ENCODE assay signal across 10 mouse cellular contexts in the genomic region with DNA sequence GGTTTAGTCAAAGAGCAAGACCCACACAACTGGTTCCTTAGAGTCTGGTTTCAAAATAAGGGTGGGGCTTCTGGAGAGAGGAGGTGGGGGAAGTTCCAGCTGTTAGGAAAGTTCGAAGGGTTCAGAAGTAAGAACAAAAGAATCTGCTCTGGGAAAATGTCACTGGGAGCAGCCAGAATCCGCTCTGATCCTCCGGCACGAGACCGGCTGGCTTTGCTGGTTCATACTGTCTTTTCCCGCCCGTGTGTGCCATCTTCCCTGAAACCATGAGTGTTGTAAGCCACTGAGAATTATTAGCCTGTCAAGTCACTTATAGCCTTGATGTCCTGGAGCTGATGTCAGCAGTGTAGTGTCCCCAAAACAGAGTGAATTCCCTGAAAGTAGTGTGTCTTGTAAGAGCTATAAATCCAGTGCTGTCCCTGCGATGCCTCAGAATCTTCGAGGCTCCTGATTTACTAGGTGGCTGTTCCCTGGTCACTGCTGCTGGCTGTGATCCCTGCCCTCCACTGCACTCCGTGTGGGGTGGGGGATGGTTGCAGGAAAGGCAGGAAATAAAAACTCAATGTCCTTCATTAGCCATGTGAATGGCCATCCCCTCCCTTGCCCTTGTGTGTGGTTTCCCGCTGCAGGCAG. TPM values are rescaled to one million over a fixed set of nuclear protein-coding genes. Genes with fewer than 3 reads are reported as not detected.
DNase-seq lines count a peak whose midpoint lies in the region.
"Had no signal": no experiment of that assay in that cellular context is flagged by ENCODE, and none has a peak within 500 bp of the region (broad histone marks: within the 10 kb centered on the region; RNA-seq: fewer than 3 reads in every experiment).

No protein-coding gene starts in this region.

- DNase-seq in heart, adult 11 months: peak; percentile 96
- DNase-seq in heart, adult 18-20 months: no peak
- DNase-seq in retina, postnatal 1 day: peak; percentile 26
- DNase-seq in retina, embryonic 14.5 days (ENCODE audit: low spot score): no peak
- DNase-seq in kidney, postnatal 14 days: peak; percentile 66
- no peak for DNase-seq in urinary bladder, postnatal 25 days (ENCODE audit: low spot score)
- DNase-seq in left cerebral cortex, adult 18-20 months (ENCODE audit: low spot score in 2 of 2): no peak
- no peak for DNase-seq in spleen, postnatal 36 days (ENCODE audit: low spot score in 2 of 2)
- DNase-seq: gastrocnemius, postnatal 36 days; layer of hippocampus, postnatal 36 days had no signal

RNA-seq across cellular contexts. Expression of a gene that starts 26.8 kb away (rescaled TPM):
- total RNA-seq in heart, adult 18-20 months (2021): 10 to 100 TPM; 25.5 to 25.8 TPM
- 10 to 100 TPM; 15.9 to 17.2 TPM for total RNA-seq in left cerebral cortex, adult 18-20 months (2021)

Comparison
In these comparisons a context has a peak if more than half of its experiments do, and no peak if none do; other contexts are left out.
1. DNase-seq: peak in heart, adult 11 months (single experiment), retina, postnatal 1 day (single experiment) and kidney, postnatal 14 days (single experiment); none in heart, adult 18-20 months (0 of 2), retina, embryonic 14.5 days (single experiment), urinary bladder, postnatal 25 days (single experiment), left cerebral cortex, adult 18-20 months (0 of 2) and spleen, postnatal 36 days (0 of 2).